Mouse (Mus musculus) lung, adult 2 months (tissue): ENCODE data around the gene Atf7ip.

Experiments
- CTCF ChIP-seq: fragments of 200-500 bp; IDR thresholded peaks from 2 replicates; pipeline ENCODE4 v1.5.1; 2011; ENCODE audit warnings: mild to moderate bottlenecking, low read length, control low read depth; ENCODE audit not compliant: insufficient read depth
- POLR2A ChIP-seq: fragments of 200-500 bp; IDR thresholded peaks from 2 replicates; pipeline ENCODE4 v1.6.1; 2011; ENCODE audit warnings: low read depth, mild to moderate bottlenecking, control low read depth, low read length, borderline replicate concordance; ENCODE audit errors: extremely low read depth

- TF ChIP-seq POLR2A, result no peak
- TF ChIP-seq CTCF, result no peak
Measured at GRCm38 (mm10) chr6:136486801-136487553, 19.0 kb upstream of the Atf7ip start.
